Mouse (Mus musculus) frontal cortex, postnatal 14 days (tissue): Measurements from ENCODE around the gene Basp1.

Source experiments
- DNase-seq, 2 experiments: peaks; one replicate each; pipeline ENCODE4 v3.0.0; 2022; ENCODE audit warnings: low spot score in 2 of 2

Gene Basp1

GRCm38 (mm10) chr15:25364160-25364818 lies 49.3 kb downstream of the Basp1 start:
- DNase-seq, result no peak

DNA sequence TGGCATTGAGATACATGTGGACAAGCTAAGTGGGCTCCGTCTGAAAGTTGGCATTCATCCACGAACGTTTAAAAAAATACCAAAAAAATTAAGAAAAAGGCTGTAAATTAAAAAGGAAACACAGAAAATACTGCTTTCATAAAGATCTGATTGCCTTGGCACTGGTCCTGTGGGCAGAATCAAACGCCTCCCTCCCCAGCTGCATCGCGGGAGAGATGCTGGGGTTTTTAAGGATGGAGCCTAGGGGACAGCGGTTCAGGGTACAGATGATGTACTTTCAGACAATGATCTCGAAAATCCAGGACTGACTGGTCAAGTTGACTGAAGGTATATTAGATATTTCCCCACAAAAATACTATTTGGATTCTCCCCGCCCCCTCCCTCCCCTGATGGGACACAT lies 49.9 kb downstream of the Basp1 start:
- DNase-seq, result no peak

DNA sequence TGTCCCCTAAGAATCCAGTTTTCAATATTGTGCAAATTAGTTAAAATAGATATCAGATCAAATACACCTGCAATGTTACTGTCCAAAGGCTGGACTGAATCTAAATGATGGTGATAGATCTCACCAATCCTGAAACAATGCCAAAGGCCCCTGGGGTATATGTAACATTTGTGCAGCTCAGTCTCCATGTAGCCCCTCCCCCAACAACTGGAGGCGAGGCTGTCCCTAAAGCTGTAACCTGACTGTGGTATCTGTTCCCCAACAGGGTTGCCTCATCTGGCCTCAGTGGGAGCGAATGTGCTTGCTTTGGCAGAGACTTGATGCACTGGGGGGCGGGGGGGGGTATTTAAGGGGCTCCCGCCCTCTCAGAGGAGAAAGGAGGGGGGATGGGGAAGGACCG lies 52.7 kb downstream of the Basp1 start:
- DNase-seq, result no peak

- DNase-seq, result no peak
These were observed 54.9 kb downstream of the Basp1 start for GRCm38 (mm10) chr15:25358680-25359097.

- DNase-seq, result no peak
These were observed 58.2 kb downstream of the Basp1 start for GRCm38 (mm10) chr15:25355339-25355738.

DNA sequence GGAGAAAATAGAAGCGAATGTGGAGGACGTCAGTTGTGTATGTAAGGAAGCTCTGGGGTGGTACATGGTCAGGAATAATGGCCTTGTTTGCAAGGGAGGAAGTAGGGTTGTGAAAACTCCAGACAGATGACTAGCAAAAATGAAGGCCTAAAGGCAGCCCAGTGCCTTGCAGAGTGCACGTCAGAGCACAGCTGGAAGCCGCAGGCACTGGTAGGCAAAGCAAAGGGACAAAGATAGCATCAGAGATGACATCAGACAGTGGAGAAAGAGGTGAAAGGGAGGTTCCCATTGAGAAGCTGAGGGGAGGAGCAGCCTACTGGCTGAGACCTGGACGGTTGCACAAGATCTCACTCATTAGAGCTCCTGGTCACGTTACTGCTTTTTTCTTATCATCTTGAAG lies 58.8 kb downstream of the Basp1 start:
- DNase-seq, result no peak

- no peak for DNase-seq
These were observed 60.1 kb downstream of the Basp1 start for GRCm38 (mm10) chr15:25353498-25353897.

- no peak for DNase-seq
These were observed 70.3 kb downstream of the Basp1 start for GRCm38 (mm10) chr15:25343263-25343662.

DNA sequence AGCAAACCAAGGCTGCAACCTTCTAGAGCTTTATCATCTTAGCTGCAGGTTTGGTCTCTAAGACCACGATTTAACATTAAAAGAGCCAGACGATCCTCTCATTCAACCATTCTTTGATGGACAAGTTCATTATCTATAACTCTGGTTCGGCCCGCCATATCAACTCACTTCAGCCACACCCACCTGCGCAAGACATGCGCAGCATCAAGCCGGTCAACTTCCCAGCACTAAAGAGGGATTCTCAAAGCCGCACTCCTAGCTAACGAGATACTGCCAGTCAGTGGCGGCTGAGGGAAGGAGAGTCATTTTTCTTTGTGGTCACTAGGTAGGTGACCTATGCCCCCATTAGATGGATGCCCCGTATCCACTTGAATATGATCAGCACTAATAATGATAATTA lies 78.3 kb downstream of the Basp1 start:
- no peak for DNase-seq

GRCm38 (mm10) chr15:25331877-25332445 lies 81.6 kb downstream of the Basp1 start:
- no peak for DNase-seq

DNA sequence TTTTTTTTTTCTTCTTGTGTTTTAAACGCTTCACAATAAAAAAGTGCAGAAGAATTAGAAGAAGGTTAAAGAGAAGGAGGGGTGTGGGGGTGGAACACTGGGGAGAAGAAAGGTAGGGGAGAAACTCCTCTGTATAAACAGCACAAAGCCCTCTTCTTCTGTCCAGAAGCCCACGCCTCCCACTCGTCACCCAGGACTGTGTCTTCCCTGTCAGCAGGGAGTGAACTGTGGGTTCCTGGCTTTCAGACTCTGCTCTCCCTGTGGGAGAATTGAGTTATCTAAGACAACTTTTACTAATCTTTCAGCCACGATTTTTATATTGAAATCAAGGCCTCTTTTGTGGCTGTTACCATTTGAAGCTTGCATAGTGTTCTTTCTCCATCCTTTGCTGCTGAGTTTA lies 82.6 kb downstream of the Basp1 start:
- no peak for DNase-seq

DNA sequence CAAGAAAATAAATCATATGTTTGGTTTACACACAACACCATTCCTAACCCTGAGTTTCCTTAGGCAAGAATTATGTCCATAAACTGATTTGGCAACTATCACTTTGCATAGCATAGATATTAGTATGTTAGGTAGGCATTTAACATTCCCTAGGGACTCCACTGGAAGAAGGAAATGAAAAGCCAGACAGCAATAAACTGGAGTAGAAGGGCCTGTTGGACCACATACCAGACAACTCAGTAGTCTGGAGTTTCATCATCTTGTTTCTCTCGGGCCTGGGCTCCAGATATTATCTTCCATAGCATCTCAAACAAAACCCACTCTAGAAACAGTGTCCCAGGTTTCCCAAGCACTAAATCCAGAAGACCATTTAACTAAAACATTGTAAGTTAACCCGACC lies 91.0 kb downstream of the Basp1 start:
- no peak for DNase-seq

- no peak for DNase-seq
These were observed 91.5 kb downstream of the Basp1 start for GRCm38 (mm10) chr15:25322111-25322510.

DNA sequence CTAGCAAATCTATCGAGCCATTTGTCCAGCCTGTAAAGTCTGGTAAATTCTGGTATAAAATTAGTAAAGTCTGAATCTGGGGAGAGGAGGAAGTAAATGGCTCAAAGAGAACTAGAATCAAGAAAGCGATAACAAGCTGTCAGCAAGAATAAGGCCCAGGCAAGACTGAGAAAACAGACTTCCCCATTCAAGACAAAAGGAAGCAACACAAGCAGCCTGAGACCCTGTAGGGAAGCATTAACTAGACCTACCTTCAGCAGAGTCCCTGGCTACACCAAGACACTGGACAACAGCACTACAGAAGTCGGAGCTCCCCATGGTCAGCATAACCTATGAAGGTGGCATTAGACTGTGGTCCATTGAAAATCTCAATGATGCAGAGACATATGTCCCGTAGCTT lies 91.9 kb downstream of the Basp1 start:
- no peak for DNase-seq

DNA sequence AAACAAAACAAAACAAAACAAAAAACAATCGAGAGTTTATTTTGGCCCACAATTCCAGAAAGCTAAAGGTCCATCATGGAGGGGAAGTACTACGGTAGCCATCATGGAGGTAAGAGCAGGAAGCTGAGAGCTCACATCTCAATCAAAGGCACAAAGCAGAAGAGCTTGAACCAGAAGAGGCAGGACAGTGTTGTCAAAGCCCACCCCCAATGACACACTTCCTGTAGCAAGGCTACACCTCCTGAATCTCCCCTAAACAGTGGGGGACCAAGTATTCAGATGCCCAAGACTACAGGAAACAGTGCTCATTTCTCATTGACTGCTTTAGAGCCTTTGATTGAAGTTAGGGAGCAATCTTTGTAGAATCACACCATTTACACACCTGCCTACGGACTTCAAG lies 99.1 kb downstream of the Basp1 start:
- no peak for DNase-seq
